Mouse (Mus musculus) heart, postnatal 25 days (tissue): Measurements from ENCODE around the gene Acvrl1. TPM values are rescaled to one million over a fixed set of nuclear protein-coding genes. Genes with fewer than 3 reads are reported as not detected.
A peak's percentile ranks its signal among the peaks of the same experiment; 100 is the strongest.

ENCODE experiments used
- DNase-seq: peaks from one replicate; pipeline ENCODE4 v3.0.0; 2022; ENCODE audit warnings: low spot score
- intact Hi-C: fragments of 180-260 bp; cut with DNase I; formaldehyde crosslinking; loops from one replicate; pipeline ENCODE4 v1.15.1; 2025
- microRNA-seq: library from miRNA; unstranded; fragments of <30 nt; microRNA quantifications from one replicate; pipeline ENCODE4 v1.2.0, GENCODE M21; 2022
- total RNA-seq, 2 experiments: library from RNA; stranded (reverse); gene quantifications; 2 replicates each; pipeline ENCODE4 v1.2.3; 2021

Gene Acvrl1
- total RNA-seq, 2 experiments from 2014 or later: 23.2 to 31.5 TPM

GRCm38 (mm10) chr15:101181500-101181899 is 53.2 kb downstream of the Acvrl1 start:
- intact Hi-C loops: loop anchor here (2.0 kb wide), 1 partner anchor 15 kb away; no protein-coding TSS in a partner anchor
- DNase-seq: peak; percentile 14

GRCm38 (mm10) chr15:101182676-101183075 is 54.4 kb downstream of the Acvrl1 start:
- intact Hi-C loops: no loop called here
- DNase-seq: no peak

DNA sequence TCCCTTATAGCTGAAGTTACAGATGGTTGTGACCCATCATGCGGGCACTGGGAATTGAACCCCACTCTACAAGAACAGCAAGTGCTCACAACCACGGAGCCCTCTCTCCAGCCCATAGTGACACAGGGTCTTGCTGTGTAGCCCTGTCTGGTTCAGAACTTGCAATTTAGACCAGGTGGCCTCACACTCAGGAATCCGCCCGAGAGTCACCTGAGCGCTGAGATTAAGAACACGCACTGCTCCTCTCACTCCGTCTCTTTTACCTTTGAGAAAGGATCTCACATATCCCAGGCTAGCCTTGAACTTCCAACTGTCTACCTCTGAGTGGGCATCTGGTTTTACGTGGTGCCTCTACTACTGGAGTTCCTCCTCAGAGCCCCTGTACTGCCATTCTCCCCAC is 56.0 kb downstream of the Acvrl1 start:
- intact Hi-C loops: no loop called here
- DNase-seq: no peak

DNA sequence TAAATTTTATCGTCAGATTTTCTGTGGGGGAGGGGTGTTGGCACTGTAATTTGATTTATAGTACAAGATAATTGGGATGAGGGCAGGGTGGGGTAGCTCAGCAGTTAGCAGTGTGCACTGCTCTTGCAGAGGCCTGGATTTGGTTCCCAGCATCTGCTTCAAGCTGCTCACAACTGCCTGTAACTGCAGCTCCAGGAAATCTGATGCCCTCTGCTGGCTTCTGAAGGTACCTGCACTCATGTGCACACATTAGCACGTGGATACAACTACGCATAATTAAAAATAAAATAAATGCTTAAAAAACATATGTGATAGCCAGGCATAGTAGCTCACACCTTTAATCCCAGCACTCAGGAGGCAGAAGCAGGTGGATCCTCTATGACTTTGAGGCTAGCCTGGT is 57.2 kb downstream of the Acvrl1 start:
- intact Hi-C loops: no loop called here
- no peak for DNase-seq

DNA sequence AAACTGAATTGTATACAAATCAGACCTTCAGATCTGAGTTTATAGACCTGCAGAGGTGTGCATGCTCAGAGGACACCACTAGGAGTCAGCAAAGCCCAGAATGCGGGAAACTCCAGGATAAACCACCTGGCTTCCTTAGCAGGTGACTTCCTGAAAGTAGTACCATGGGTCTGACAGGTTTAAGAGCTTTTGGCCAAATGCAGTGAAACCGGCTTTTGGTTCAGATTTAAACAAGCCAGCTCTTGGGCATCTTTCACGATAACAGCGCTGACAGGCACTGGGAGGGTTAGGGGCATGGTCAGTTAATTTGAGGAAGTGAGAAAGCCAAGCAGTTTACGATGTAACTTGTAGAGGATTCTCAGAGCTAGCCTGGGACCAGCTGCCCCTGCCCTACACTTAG is 59.6 kb downstream of the Acvrl1 start:
- DNase-seq: no peak
- intact Hi-C loops: no loop called here

GRCm38 (mm10) chr15:101189981-101190761 is 61.8 kb downstream of the Acvrl1 start:
- intact Hi-C loops: loop anchor here (2.0 kb wide), 1 partner anchor 13 kb away; no protein-coding TSS in a partner anchor
- DNase-seq: no peak

GRCm38 (mm10) chr15:101190762-101191150 is 62.4 kb downstream of the Acvrl1 start:
- intact Hi-C loops: loop anchor here (2.0 kb wide), 1 partner anchor 14 kb away; no protein-coding TSS in a partner anchor
- no peak for DNase-seq

- DNase-seq: peak; percentile 64
- intact Hi-C loops: loop anchor here (2.0 kb wide), 1 partner anchor 15 kb away; no protein-coding TSS in a partner anchor
Measured at GRCm38 (mm10) chr15:101191459-101192259, 63.3 kb downstream of the Acvrl1 start.

GRCm38 (mm10) chr15:101192260-101192640 is 63.9 kb downstream of the Acvrl1 start:
- intact Hi-C loops: no loop called here
- DNase-seq: no peak

- intact Hi-C loops: no loop called here
- no peak for DNase-seq
Measured at GRCm38 (mm10) chr15:101192651-101193050, 64.3 kb downstream of the Acvrl1 start.

GRCm38 (mm10) chr15:101193971-101194370 is 65.6 kb downstream of the Acvrl1 start:
- DNase-seq: no peak
- intact Hi-C loops: no loop called here

Small RNA genes within 50 kb of the gene (microRNA-seq; reads per million reads assigned to microRNA genes)
- gene Mir6962: not detected

Other genes starting within 250 kb of the Acvrl1 start
- not detected for gene Gm47841, start 81.1 kb upstream of the Acvrl1 start, total RNA-seq
- 1 to 10 TPM; 1.3 to 1.4 TPM for gene Fignl2, start 50.0 kb upstream of the Acvrl1 start, total RNA-seq
- not detected for gene Ankrd33, start 12.8 kb upstream of the Acvrl1 start, total RNA-seq
- 10 to 100 TPM; 11.7 to 14.5 TPM for gene Acvr1b, start 45.5 kb downstream of the Acvrl1 start, total RNA-seq
- gene Grasp, start 95.7 kb downstream of the Acvrl1 start, total RNA-seq: 10 to 100 TPM in 1 of 2 experiments, 1 to 10 TPM in 1; 9.4 to 12.3 TPM
- gene Nr4a1, start 125.7 kb downstream of the Acvrl1 start, total RNA-seq: 1 to 10 TPM; 5.5 to 6.3 TPM
- gene Atg101, start 155.8 kb downstream of the Acvrl1 start, total RNA-seq: 10 to 100 TPM; 21.5 to 25.0 TPM
- 1 to 10 TPM; 1.3 to 1.5 TPM for gene 6030408B16Rik, start 164.7 kb downstream of the Acvrl1 start, total RNA-seq
- gene Krt80, start 241.6 kb downstream of the Acvrl1 start, total RNA-seq: 1 to 10 TPM; 2.0 to 2.2 TPM